Mouse (Mus musculus) naive thymus-derived CD4-positive, alpha-beta T cell, adult 2 months (primary cell): ENCODE results near the gene Rac1.
"Not testable (repeated sequence)": the region's sequence is repeated elsewhere in the genome, so short reads cannot be mapped to it uniquely, and the experiment has no call there.

Source experiments
- DNase-seq: peaks from one replicate; pipeline ENCODE4 v3.0.0-alpha.2; 2011; ENCODE audit warnings: low read depth

Gene Rac1

GRCm38 (mm10) chr5:143527486-143528307, at the start of gene Rac1:
Gene Rac1 (minus strand): TSS chr5:143528036.
- DNase-seq: peak; percentile 92

GRCm38 (mm10) chr5:143574261-143575178, 46.7 kb upstream of the Rac1 start:
- no peak for DNase-seq

DNA sequence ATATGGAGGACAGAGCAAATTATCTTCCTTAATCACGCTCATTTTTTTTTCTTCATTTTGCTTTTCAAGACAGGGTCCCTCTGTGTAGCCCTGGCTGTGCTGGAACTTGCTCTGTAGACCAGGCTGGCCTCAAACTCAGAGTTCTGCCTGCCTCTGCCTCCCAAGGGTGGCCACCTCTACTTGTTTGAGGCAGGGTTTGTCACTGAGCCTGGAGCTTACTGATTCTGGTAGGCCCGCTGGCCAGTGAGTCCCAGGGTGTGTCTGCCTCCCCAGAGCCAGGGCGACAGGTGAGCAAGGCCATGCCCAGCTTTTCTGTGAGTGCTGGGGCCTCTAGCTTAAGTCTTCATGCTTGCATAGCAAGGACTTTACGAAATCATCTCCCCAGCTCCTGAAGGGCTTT, 45.2 kb upstream of the Rac1 start:
- no peak for DNase-seq

DNA sequence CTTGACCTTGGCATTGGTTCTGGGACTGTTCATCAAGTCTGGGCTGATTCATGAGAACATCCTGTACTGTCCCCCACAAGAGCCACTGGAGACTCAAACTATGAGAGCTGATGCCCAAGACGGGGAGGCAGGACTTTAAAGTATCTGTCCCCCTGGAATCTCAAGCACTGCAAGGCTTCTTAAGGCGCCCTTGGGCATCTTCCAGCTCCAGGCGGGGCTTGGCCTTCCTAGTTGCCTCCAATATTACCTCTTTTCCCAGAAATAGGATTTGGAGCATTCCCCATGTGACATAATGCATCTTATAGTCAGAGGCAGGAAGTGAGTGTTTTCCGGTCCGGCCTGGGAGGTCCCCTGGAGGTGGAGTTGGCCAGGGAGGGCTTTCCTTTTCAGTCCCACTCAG, 44.4 kb upstream of the Rac1 start:
- no peak for DNase-seq

- DNase-seq: peak; percentile 91
These were observed 40.0 kb upstream of the Rac1 start for GRCm38 (mm10) chr5:143567860-143568259.

DNA sequence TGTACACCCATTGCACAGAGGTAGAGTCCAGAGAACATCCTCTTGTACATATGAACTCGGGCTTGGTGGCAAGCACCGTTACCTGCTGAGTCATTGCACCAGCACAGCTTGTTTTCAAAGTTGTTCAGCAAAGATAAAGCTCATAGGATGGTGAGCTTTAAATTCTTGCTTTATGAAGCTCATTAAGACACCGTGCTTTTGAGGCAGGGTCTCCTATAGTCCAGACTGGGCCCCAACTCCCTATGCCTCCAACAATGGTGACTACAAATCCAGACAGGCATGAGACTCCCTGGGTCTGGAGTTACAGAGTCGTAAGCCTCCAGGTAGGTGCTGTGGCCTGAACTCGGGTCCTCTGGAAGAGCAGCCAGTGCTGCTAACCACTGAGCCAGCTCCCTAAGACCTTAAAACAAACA, 39.4 kb upstream of the Rac1 start:
- DNase-seq: no peak

DNA sequence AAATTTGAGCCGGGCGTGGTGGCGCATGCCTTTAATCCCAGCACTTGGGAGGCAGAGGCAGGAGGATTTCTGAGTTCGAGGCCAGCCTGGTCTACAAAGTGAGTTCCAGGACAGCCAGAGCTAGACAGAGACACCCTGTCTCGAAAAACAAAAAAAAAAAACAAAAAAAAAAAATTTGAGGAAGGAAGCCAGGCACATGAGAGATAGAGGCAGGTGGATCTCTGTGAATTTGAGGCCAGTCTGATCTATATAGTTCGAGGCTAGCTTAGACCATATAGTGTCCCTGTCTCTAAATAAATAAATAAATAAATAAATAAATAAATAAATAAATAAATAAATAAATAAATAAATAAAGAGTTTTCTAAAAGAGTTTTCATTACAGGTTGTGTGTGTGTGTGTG, 39.0 kb upstream of the Rac1 start:
- DNase-seq: not testable (repeated sequence)

GRCm38 (mm10) chr5:143561544-143562185, 33.8 kb upstream of the Rac1 start:
- DNase-seq: no peak

- DNase-seq: no peak
These were observed 33.2 kb upstream of the Rac1 start for GRCm38 (mm10) chr5:143561009-143561408.

DNA sequence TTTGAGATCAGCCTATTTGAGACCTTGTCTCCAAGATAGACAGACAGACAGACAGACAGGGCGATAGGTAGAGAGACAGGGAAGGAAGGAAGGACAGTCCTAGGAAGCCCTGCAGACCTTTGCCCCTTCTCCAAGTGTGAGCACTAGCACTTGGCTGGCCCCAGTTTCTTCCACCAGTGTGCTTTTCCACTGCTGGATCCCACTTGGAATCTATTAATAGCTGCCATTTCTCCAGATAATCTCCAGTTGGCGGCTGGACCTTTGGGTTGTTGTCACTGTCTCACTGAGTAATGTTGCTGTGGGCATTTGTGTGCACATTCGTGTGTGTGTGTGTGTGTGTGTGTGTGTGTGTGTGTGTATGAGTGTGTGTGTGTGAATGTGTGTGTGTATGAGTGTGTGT, 30.9 kb upstream of the Rac1 start:
- DNase-seq: no peak

DNA sequence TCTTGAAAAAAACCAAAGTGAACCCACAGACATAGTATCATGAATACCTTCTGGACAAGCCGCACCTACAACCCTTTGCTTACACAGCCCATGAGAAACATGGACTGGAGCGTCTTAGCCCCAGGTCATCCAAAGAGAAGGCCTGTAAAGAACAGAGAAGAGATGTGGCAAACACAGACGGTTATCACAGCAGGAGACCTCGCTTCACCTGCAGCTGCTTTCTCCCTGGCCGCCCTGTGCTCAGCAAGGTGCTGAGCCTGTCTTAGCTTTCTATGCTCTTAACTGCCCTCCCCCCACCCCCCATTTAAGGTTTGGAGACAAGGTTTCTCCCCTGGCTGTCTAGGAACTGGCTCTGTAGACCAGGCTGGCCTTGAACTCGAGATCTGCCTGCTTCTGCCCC, 27.4 kb upstream of the Rac1 start:
- DNase-seq: no peak

DNA sequence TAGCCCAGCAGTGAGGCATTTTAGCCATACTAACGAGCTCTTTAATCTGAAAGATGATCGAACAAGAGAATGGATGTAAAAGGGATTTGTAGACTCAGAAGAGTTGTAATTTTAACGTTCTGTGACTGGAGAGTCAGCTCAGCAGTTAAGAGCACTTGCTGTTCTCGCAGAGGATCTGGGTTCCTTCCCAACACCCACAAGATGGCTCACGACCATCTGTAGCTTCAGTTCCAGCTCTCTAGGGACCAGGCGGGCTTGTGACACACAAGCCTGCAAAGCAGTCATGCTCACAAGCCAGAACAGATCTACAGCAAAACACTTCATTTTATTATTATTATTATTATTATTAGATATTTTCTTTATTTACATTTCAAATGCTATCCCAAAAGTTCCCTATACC, 25.1 kb upstream of the Rac1 start:
- DNase-seq: no peak

GRCm38 (mm10) chr5:143548922-143549321, 21.1 kb upstream of the Rac1 start:
- DNase-seq: peak; percentile 44

GRCm38 (mm10) chr5:143548401-143548846, 20.6 kb upstream of the Rac1 start:
- DNase-seq: peak; percentile 98

DNA sequence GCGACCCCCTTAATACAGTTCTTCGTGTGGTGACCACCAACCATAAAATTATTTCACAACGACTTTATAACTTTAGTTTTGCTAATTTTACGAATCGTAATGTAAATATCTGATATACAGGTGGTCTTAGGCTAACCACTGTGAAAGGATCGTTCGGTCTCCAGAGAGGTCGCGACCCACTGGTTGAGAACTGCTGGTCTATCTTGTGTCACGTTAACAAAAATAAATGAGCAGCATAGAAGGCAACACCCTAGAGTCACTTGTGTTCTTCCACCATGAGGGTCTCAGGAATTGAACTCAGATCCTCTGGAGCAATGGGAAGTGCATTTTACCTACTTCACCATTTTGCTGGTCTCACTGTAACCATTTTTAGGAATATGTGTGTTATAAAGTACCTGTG, 20.0 kb upstream of the Rac1 start:
- no peak for DNase-seq

- peak; percentile 94 for DNase-seq
These were observed 19.5 kb upstream of the Rac1 start for GRCm38 (mm10) chr5:143547384-143547783.

- DNase-seq: no peak
These were observed 11.3 kb upstream of the Rac1 start for GRCm38 (mm10) chr5:143539111-143539510.

DNA sequence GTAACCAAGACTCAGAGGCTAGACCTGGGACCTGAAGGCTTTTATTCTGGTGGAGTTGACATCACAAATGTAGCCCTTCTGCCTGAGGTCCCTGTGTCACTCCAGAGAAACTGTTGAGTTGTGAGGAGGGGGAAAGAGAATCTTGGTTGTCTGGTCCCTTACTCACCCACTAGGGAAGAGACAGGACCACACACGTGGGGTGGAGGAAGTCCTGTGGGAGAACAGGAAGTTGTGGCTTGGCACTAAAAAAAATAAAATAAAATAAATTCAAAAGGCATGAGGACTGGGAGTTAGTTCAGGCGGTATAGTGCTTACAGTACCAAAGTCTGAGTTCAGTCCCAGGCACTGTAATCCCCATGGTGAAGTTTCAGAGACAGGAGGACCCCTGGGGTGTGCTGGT, 9.2 kb upstream of the Rac1 start:
- DNase-seq: no peak

DNA sequence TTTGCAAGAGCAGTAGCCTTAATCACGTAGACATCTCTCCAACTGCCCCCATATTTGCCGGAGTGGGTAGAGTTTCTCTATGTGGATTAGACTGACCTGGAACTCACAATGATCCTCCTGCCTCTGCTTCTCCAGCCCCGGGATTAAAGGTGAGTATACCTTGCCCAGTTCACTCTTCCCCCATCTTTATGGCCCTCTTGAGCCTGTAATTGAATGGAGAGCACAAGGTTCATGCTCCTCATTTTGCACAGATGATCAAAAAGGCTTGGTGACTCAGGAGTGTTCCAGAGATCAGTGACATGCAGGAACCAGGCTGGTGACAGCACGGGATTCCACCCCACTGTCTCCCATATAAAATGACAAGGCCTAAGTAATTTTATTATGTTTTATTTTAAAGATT, 7.1 kb upstream of the Rac1 start:
- no peak for DNase-seq

GRCm38 (mm10) chr5:143530715-143531114, 2.9 kb upstream of the Rac1 start:
- DNase-seq: no peak

DNA sequence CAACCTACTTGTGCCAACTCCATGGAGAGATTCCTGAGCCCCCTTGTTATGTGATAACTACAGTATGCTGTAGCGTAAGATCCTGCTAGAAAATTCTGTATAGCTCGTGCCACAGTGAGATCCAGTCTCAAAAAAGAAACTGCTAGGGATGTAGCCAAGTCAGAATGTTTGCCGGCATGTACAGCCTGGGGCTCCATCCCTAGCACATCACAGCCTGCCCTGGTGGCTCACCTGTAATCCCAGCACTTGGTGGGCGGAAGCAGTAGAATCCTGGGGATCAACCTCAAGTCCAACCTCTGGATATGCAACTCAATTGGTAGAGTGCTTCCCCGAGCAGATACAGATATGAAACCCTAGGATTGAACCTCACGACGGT, 460 bp upstream of the Rac1 start:
- DNase-seq: no peak

GRCm38 (mm10) chr5:143526698-143527331, 1.0 kb downstream of the Rac1 start:
- DNase-seq: peak; percentile 64
